Mouse (Mus musculus) liver, embryonic 14 days (tissue): ENCODE data around the gene Cyp3a41a. TPM values are rescaled to one million over a fixed set of nuclear protein-coding genes. Genes with fewer than 3 reads are reported as not detected.

Source experiments
- polyA plus RNA-seq: library from polyadenylated mRNA; depleted of rRNA; stranded (reverse); fragments of >200 nt; gene quantifications from 2 replicates; pipeline ENCODE4 v1.2.3, GENCODE M21; 2012; rRNA removed

Cyp3a41a gene
- polyA plus RNA-seq: 0.02 and 0.05 TPM in 2 replicates

GRCm38 (mm10) chr5:145720036-145720435, at the start of gene Cyp3a41a:
Cyp3a41a (minus strand) TSS chr5:145720136.

Other genes starting within 250 kb of the Cyp3a41a start
- gene Cyp3a41b, start 135.4 kb downstream of the Cyp3a41a start, polyA plus RNA-seq: not detected in 2 replicates
- gene Cyp3a44, start 85.7 kb upstream of the Cyp3a41a start, polyA plus RNA-seq: 0.01 TPM in 1 of 2 replicates, not detected in the other
- 1.5 and 1.6 TPM in 2 replicates for gene Cyp3a11, start 159.8 kb upstream of the Cyp3a41a start, polyA plus RNA-seq